Mouse (Mus musculus) testis, adult 2 months (tissue): ENCODE results near the gene Cnih3.

Source experiments
- CTCF ChIP-seq: fragments of 200-500 bp; IDR thresholded peaks from 2 replicates; pipeline ENCODE4 v1.5.1; 2012; ENCODE audit warnings: low read depth, mild to moderate bottlenecking, inconsistent platforms, low read length, moderate library complexity; ENCODE audit not compliant: control insufficient read depth, insufficient read depth, insufficient replicate concordance
- POLR2A ChIP-seq: fragments of 200-500 bp; IDR thresholded peaks from 2 replicates; pipeline ENCODE4 v1.6.1; 2012; ENCODE audit warnings: low read depth, mild to moderate bottlenecking, inconsistent platforms, low read length, moderate library complexity; ENCODE audit not compliant: control insufficient read depth

GRCm38 (mm10) chr1:181379664-181380063 is 27.2 kb downstream of the Cnih3 start:
- TF ChIP-seq CTCF (peak; percentile 90; the same call in 1 of the 2 replicates), POLR2A (no peak)
